12 mouse cellular contexts compared by ENCODE assay signal in the genomic region with DNA sequence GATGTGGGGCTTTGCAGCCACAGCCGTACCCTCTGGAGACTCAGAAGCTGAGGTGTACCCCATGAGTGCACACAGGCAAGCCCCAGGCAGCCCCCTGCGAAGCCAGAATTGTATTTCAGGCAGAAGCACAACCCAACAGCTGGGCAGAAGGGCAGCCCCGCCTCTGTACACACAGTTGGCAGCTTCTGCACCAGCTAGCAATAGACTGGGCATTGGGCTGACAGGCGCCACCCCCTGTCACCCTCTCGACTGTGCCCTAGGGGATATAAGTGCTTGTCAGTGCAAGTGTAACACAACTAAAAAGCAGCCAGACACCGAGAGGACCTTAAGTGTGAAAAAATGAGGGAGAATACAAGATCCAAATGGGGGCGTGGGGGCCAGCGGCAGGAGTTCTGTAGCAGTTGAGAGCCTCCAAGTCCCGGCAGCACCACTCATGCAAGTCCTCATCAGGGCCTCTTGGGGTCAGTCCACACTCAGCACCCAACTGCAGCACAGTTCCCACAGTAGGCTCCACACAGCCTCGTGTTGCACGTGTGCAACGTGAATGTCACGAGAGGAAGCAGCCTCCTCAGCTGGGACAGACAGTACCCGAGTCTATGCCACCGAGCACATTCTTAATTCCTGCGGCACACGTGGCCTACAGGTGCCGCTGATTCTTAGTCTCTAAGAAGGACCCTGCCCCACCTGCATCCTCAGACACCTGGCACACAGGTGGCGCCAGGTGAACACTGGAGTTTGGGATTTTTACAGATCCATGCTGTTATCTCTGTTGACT.
DNase-seq lines count a peak whose midpoint lies in the region; ATAC-seq and TF ChIP-seq lines count a peak whose summit lies in the region.
"Had no signal": no experiment of that assay in that cellular context is flagged by ENCODE, and none has a peak within 500 bp of the region (broad histone marks: within the 10 kb centered on the region; RNA-seq: fewer than 3 reads in every experiment).

No protein-coding gene starts in this region.

- no peak for DNase-seq in hindbrain, postnatal 0 days (ENCODE audit: low spot score)
- peak; percentile 15 to 36 for DNase-seq in spleen, postnatal 36 days (ENCODE audit: low spot score in 2 of 2)
- DNase-seq in spleen, postnatal 14 days (ENCODE audit: low spot score in 2 of 2) = no peak
- DNase-seq in stomach, postnatal 0 days (ENCODE audit: low spot score) = no peak
- no peak for DNase-seq in kidney, adult 9 months
- DNase-seq: cerebellum, postnatal 36 days; kidney, postnatal 14 days; spleen, adult 18-20 months had no signal

- no peak overlapping the region; the same call in 1 of the 2 replicates for H3K9ac ChIP-seq in hindbrain, postnatal 0 days (replicated peaks; ENCODE audit: low read length)
- H3K9ac ChIP-seq in hindbrain, embryonic 16.5 days (ENCODE audit: low read depth, low read length) = no peak overlapping the region
- H3K9ac ChIP-seq in heart, embryonic 16.5 days (ENCODE audit: low read length) = peak overlapping the region; percentile 35; the same call in 1 of the 2 replicates
- peak overlapping the region; percentile 13; the same call in 1 of the 2 replicates for H3K9ac ChIP-seq in stomach, postnatal 0 days (ENCODE audit: low read length)
- H3K9ac ChIP-seq: liver, embryonic 14.5 days had no signal

- 0 out of 2 replicates have a peak overlapping the region, but pooled peaks have one; percentile 45 for H3K27ac ChIP-seq in hindbrain, postnatal 0 days
- no peak overlapping the region for H3K27ac ChIP-seq in hindbrain, embryonic 16.5 days (ENCODE audit: low read depth, low read length)
- peak overlapping the region; percentile 76 for H3K27ac ChIP-seq in heart, embryonic 16.5 days (ENCODE audit: low read length)
- H3K27ac ChIP-seq in stomach, postnatal 0 days (replicated peaks) = peak overlapping the region; percentile 97
- H3K27ac ChIP-seq: liver, embryonic 14.5 days had no signal

- no peak overlapping the region for H3K4me2 ChIP-seq in hindbrain, postnatal 0 days (ENCODE audit: low read depth, low read length)
- H3K4me2 ChIP-seq in hindbrain, embryonic 16.5 days (ENCODE audit: low read length) = no peak overlapping the region
- no peak overlapping the region for H3K4me2 ChIP-seq in heart, embryonic 16.5 days (ENCODE audit: low read depth, low read length)
- H3K4me2 ChIP-seq in stomach, postnatal 0 days (replicated peaks; ENCODE audit: low read depth) = no peak overlapping the region

- H3K9me3 ChIP-seq in hindbrain, postnatal 0 days (ENCODE audit: low read length) = no peaks in the 10 kb centered on the region
- no peaks in the 10 kb centered on the region for H3K9me3 ChIP-seq in hindbrain, embryonic 16.5 days (ENCODE audit: control insufficient read depth, low read length)
- no peaks in the 10 kb centered on the region for H3K9me3 ChIP-seq in heart, embryonic 16.5 days (replicated peaks; ENCODE audit: control insufficient read depth, low read length)
- no peaks in the 10 kb centered on the region for H3K9me3 ChIP-seq in stomach, postnatal 0 days (ENCODE audit: control insufficient read depth, low read length)

- peak; percentile 25; the same call in 1 of the 2 replicates for TF ChIP-seq CTCF in hindbrain, postnatal 0 days (IDR thresholded peaks at IDR 0.05; ENCODE audit: low read depth)
- peak; percentile 38 for TF ChIP-seq CTCF in stomach, postnatal 0 days (IDR thresholded peaks at IDR 0.05; ENCODE audit: low read depth)

- no peak overlapping the region for H3K4me3 ChIP-seq in hindbrain, postnatal 0 days (ENCODE audit: low read length)
- no peak overlapping the region for H3K4me3 ChIP-seq in hindbrain, embryonic 16.5 days (ENCODE audit: low read length)
- H3K4me3 ChIP-seq in heart, embryonic 16.5 days (ENCODE audit: low read length) = no peak overlapping the region
- H3K4me3 ChIP-seq in stomach, postnatal 0 days (ENCODE audit: low read depth, low read length) = no peak overlapping the region

- ATAC-seq in hindbrain, postnatal 0 days = no peak
- ATAC-seq in hindbrain, embryonic 16.5 days = no peak
- no peak for ATAC-seq in heart, embryonic 16.5 days (replicated peaks; ENCODE audit: extremely low read depth, insufficient read depth, low FRiP score)
- ATAC-seq in stomach, postnatal 0 days (ENCODE audit: low FRiP score, low TSS enrichment) = no peak
- no peak for ATAC-seq in cerebellum, adult (ENCODE audit: insufficient number of reproducible peaks, low FRiP score, low TSS enrichment)

- H3K27me3 ChIP-seq in hindbrain, postnatal 0 days (ENCODE audit: insufficient read depth, low read length) = no peaks in the 10 kb centered on the region
- H3K27me3 ChIP-seq in hindbrain, embryonic 16.5 days (replicated peaks; ENCODE audit: control insufficient read depth, insufficient read depth, low read length) = 0 out of 2 replicates have a peak, but pooled peaks cover 5% of the 10 kb centered on the region
- H3K27me3 ChIP-seq in heart, embryonic 16.5 days (ENCODE audit: control insufficient read depth, insufficient read depth, low read length) = no peaks in the 10 kb centered on the region
- no peaks in the 10 kb centered on the region for H3K27me3 ChIP-seq in stomach, postnatal 0 days (ENCODE audit: control insufficient read depth, insufficient read depth, low read length)

- WGBS in hindbrain, postnatal 0 days = 71% methylated on average over 19 of the region's 19 CpGs
- 68% methylated on average over 19 of the region's 19 CpGs for WGBS in hindbrain, embryonic 16.5 days
- 64% methylated on average over 19 of the region's 19 CpGs for WGBS in heart, embryonic 16.5 days
- 63% methylated on average over 19 of the region's 19 CpGs for WGBS in stomach, postnatal 0 days

- H3K4me1 ChIP-seq in hindbrain, postnatal 0 days (ENCODE audit: insufficient read depth, low read length) = peaks cover 38% of the 10 kb centered on the region
- peaks cover 34% of the 10 kb centered on the region for H3K4me1 ChIP-seq in hindbrain, embryonic 16.5 days (ENCODE audit: control insufficient read depth, insufficient read depth, low read depth, low read length)
- peaks cover 82% of the 10 kb centered on the region for H3K4me1 ChIP-seq in heart, embryonic 16.5 days (ENCODE audit: control insufficient read depth, insufficient read depth, low read length)
- peaks cover 31% of the 10 kb centered on the region for H3K4me1 ChIP-seq in stomach, postnatal 0 days (replicated peaks; ENCODE audit: control insufficient read depth, insufficient read depth)

- no peak for TF ChIP-seq EP300 in stomach, postnatal 0 days (optimal IDR thresholded peaks at IDR 0.05)

- H3K36me3 ChIP-seq in hindbrain, postnatal 0 days (ENCODE audit: insufficient read depth, low read length) = no peaks in the 10 kb centered on the region
- no peaks in the 10 kb centered on the region for H3K36me3 ChIP-seq in hindbrain, embryonic 16.5 days (ENCODE audit: control insufficient read depth, insufficient read depth, low read length)
- peaks cover 5% of the 10 kb centered on the region; the same call in 1 of the 2 replicates for H3K36me3 ChIP-seq in heart, embryonic 16.5 days (ENCODE audit: control insufficient read depth, insufficient read depth)
- H3K36me3 ChIP-seq in stomach, postnatal 0 days (ENCODE audit: control insufficient read depth, insufficient read depth, low read length) = no peaks in the 10 kb centered on the region

Comparison
In these comparisons a context has a peak if more than half of its experiments do, and no peak if none do; other contexts are left out.
1. DNase-seq: peak in spleen, postnatal 36 days (2 of 2); none in hindbrain, postnatal 0 days (single experiment), spleen, postnatal 14 days (0 of 2), stomach, postnatal 0 days (single experiment) and kidney, adult 9 months (single experiment).
2. H3K9ac ChIP-seq: peak in heart, embryonic 16.5 days (single experiment) and stomach, postnatal 0 days (single experiment); none in hindbrain, postnatal 0 days (single experiment) and hindbrain, embryonic 16.5 days (single experiment).